Mouse (Mus musculus) liver, embryonic 14.5 days (tissue): ENCODE measurements around the gene Gm11397. TPM values are rescaled to one million over a fixed set of nuclear protein-coding genes. Genes with fewer than 3 reads are reported as not detected.
"Not testable (repeated sequence)": the region's sequence is repeated elsewhere in the genome, so short reads cannot be mapped to it uniquely, and the experiment has no call there.

Experiments
- ATAC-seq: fragments of 200-750 bp; cut with Nextera tagmentation; 2 replicates; pipeline ENCODE4 v1.8.0; 2017; ENCODE audit warnings: moderate number of reproducible peaks, mild to moderate bottlenecking, moderate library complexity; ENCODE audit not compliant: insufficient read depth
- DNase-seq, 3 experiments: peaks; one replicate each; pipeline ENCODE4 v3.0.0-alpha.2; 2012 to 2013; ENCODE audit warnings: low read depth in 3 of 3, low spot score in 3 of 3
- H3K27ac ChIP-seq: fragments of 300-500 bp; sonication (generic); 2 replicates; pipeline ENCODE4 v1.5.1; 2014; ENCODE audit warnings: moderate library complexity, mild to moderate bottlenecking, control low read depth, inconsistent platforms
- H3K27me3 ChIP-seq: fragments of 300-500 bp; sonication (generic); 2 replicates; pipeline ENCODE4 v1.6.1; 2014; ENCODE audit warnings: mild to moderate bottlenecking, low read length, moderate library complexity; ENCODE audit not compliant: control insufficient read depth, insufficient read depth
- H3K36me3 ChIP-seq: fragments of 300-500 bp; sonication (generic); replicated peaks from 2 replicates; pipeline ENCODE4 v1.6.1; 2014; ENCODE audit warnings: low read depth; ENCODE audit not compliant: control insufficient read depth, insufficient read depth
- H3K4me1 ChIP-seq, 2 experiments: fragments of 200-500 bp in 1 of 2; fragments of 300-500 bp in 1 of 2; sonication (generic) in 1 of 2; replicated peaks; 2 replicates each; pipeline ENCODE4 v1.6.1; 2012 to 2014; ENCODE audit warnings: antibody characterized with exemption in 1 of 2, inconsistent platforms in 1 of 2, low read length in 1 of 2; ENCODE audit not compliant: control insufficient read depth in 2 of 2, insufficient read depth in 2 of 2
- H3K4me2 ChIP-seq: fragments of 300-500 bp; sonication (generic); 2 replicates; pipeline ENCODE4 v1.6.1; 2014; ENCODE audit warnings: low read depth, mild to moderate bottlenecking, control low read depth, moderate library complexity
- H3K4me3 ChIP-seq, 2 experiments: fragments of 200-500 bp in 1 of 2; fragments of 300-500 bp in 1 of 2; sonication (generic) in 1 of 2; 2 replicates each; pipeline ENCODE4 v1.5.1; 2012 to 2014; ENCODE audit warnings: low read depth in 2 of 2, low read length in 2 of 2, mild to moderate bottlenecking in 2 of 2, control low read depth in 1 of 2, inconsistent platforms in 1 of 2, moderate library complexity in 1 of 2; ENCODE audit not compliant: insufficient read depth in 1 of 2
- H3K9ac ChIP-seq: fragments of 300-500 bp; sonication (generic); replicated peaks from 2 replicates; pipeline ENCODE4 v1.6.1; 2014; ENCODE audit warnings: mild to moderate bottlenecking, control low read depth, moderate library complexity
- H3K9me3 ChIP-seq: fragments of 300-500 bp; sonication (generic); 2 replicates; pipeline ENCODE4 v1.6.1; 2016; ENCODE audit warnings: low read length, mixed read lengths; ENCODE audit not compliant: control insufficient read depth
- WGBS: fragments of 180-500 bp; shearing (Covaris S2); extraction: QIAGEN DNeasy Blood & Tissue Kit; methylation state at CpG from one replicate; pipeline ENCODE4 v1.1.7; 2014; ENCODE audit not compliant: insufficient replicate concordance; 5-methylcytosine and 5-hydroxymethylcytosine counted together
- polyA plus RNA-seq, 2 experiments: library from polyadenylated mRNA; depleted of rRNA in 1 of 2; stranded (reverse) in 1 of 2; unstranded in 1 of 2; fragments of >200 nt; fragmentation: Nextera tagmentation in 1 of 2; extraction: Ambion mirVana in 1 of 2; gene quantifications; 2 replicates each; pipeline versions ENCODE4 v1.2.1 to v1.2.3; 2012 to 2014

The Gm11397 gene
- not detected in 2 replicates for polyA plus RNA-seq (2012; rRNA removed)
- not detected in 2 replicates for polyA plus RNA-seq (2014; fragmentation: Nextera tagmentation; extraction: Ambion mirVana)

DNA sequence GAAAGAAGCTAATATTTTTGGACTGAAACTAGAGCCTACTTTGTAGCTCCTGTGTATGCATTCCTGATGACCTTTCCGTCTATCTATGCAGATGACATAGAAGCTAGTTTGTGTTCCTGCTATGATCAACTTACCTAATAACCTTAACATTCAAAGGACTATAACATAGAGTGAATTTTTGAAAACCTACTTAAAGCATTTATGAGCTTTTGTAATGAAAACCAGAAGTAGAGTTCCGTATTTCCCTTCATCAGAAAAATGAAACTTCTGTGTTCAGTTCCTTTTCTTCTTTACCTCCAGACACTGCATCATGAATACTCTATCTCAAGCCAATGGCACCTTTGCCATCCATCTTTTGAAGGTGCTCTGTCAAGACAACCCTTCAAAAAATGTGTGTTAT is at the start of gene Gm11397:
Gene Gm11397, plus strand, starts transcription at position 301 of the 400 bp plus-strand sequence.
- ATAC-seq, H3K27me3 ChIP-seq, DNase-seq, H3K9ac ChIP-seq, H3K9me3 ChIP-seq, H3K4me3 ChIP-seq, H3K27ac ChIP-seq, H3K4me2 ChIP-seq, H3K4me1 ChIP-seq, H3K36me3 ChIP-seq: not testable (repeated sequence)
- 65% methylated on average over 2 of the region's 2 CpGs for WGBS

DNA sequence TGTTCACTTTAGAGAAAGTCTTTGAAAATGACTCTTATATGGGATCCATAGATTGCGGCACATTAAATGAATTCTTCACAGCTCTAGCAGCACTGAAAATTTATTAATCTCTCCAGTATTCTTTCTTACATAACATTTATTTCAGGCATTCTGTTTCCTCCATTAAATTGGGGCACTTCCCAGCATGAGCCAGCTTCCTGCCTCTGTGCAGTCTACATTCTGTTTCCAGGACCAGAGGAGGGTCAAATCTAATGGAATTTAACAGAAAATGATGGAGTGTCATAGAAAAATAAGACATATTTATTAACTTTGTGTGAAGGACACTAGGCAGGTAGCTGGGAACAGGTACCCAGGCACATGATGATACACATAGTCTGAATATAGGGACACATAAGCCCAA is 38.9 kb upstream of the Gm11397 start:
- not testable (repeated sequence) for H3K27me3 ChIP-seq, H3K4me3 ChIP-seq, H3K4me1 ChIP-seq, H3K4me2 ChIP-seq, H3K9me3 ChIP-seq, H3K36me3 ChIP-seq, DNase-seq, H3K9ac ChIP-seq, ATAC-seq, H3K27ac ChIP-seq
- WGBS: no CpG with 5 or more reads among the region's 1 CpGs

- not testable (repeated sequence) for H3K4me1 ChIP-seq, H3K4me2 ChIP-seq, H3K36me3 ChIP-seq, H3K9ac ChIP-seq, ATAC-seq, H3K27ac ChIP-seq, H3K4me3 ChIP-seq, H3K27me3 ChIP-seq, H3K9me3 ChIP-seq, DNase-seq
Measured at GRCm38 (mm10) chr13:33432714-33433113, 37.2 kb downstream of the Gm11397 start.

Other genes starting within 250 kb of the Gm11397 start
- not detected in 2 replicates for gene Serpinb9c, start 236.0 kb upstream of the Gm11397 start, polyA plus RNA-seq (2012; rRNA removed)
- gene Serpinb9c, start 236.0 kb upstream of the Gm11397 start, polyA plus RNA-seq (2014; fragmentation: Nextera tagmentation; extraction: Ambion mirVana): not detected in 2 replicates
- gene Serpinb9d, start 202.8 kb upstream of the Gm11397 start, polyA plus RNA-seq (2012; rRNA removed): not detected in 2 replicates
- not detected in 2 replicates for gene Serpinb9d, start 202.8 kb upstream of the Gm11397 start, polyA plus RNA-seq (2014; fragmentation: Nextera tagmentation; extraction: Ambion mirVana)
- not detected in 2 replicates for gene Serpinb9e, start 146.1 kb upstream of the Gm11397 start, polyA plus RNA-seq (2012; rRNA removed)
- not detected in 2 replicates for gene Serpinb9e, start 146.1 kb upstream of the Gm11397 start, polyA plus RNA-seq (2014; fragmentation: Nextera tagmentation; extraction: Ambion mirVana)
- gene Serpinb9f, start 71.7 kb upstream of the Gm11397 start, polyA plus RNA-seq (2012; rRNA removed): not detected in 2 replicates
- gene Serpinb9f, start 71.7 kb upstream of the Gm11397 start, polyA plus RNA-seq (2014; fragmentation: Nextera tagmentation; extraction: Ambion mirVana): not detected in 2 replicates
- not detected in 2 replicates for gene Serpinb9g, start 89.0 kb downstream of the Gm11397 start, polyA plus RNA-seq (2012; rRNA removed)
- gene Serpinb9g, start 89.0 kb downstream of the Gm11397 start, polyA plus RNA-seq (2014; fragmentation: Nextera tagmentation; extraction: Ambion mirVana): not detected in 2 replicates